Mouse (Mus musculus): Measurements from ENCODE around the gene Ramac. TPM values are rescaled to one million over a fixed set of nuclear protein-coding genes. Genes with fewer than 3 reads are reported as not detected.

The Ramac gene
- polyA plus RNA-seq, 1 experiment: 40.6 TPM

- TF ChIP-seq POLR2A (IDR thresholded peaks at IDR 0.05; ENCODE audit: insufficient read depth, low read length): no peak
- TF ChIP-seq CTCF (IDR thresholded peaks at IDR 0.05; ENCODE audit: low read depth, low read length): no peak
- TF ChIP-seq EP300 (IDR thresholded peaks at IDR 0.05; ENCODE audit: insufficient read depth, low read depth, low read length): no peak
- Histone ChIP-seq H3K9ac (ENCODE audit: low read depth, poor library complexity, severe bottlenecking) (no peak overlapping the region), H3K4me3 (ENCODE audit: low read depth, low read length) (no peak overlapping the region), H3K36me3 (ENCODE audit: control insufficient read depth, insufficient read depth, low read length, poor library complexity, severe bottlenecking) (no peaks in the 10 kb centered on the region), H3K4me1 (ENCODE audit: control insufficient read depth, insufficient read depth, low read length) (no peaks in the 10 kb centered on the region), H3K27me3 (ENCODE audit: control insufficient read depth, insufficient read depth, low read length, poor library complexity, severe bottlenecking) (no peaks in the 10 kb centered on the region), H3K9me3 (replicated peaks; ENCODE audit: control insufficient read depth, insufficient read depth, low read length, poor library complexity, severe bottlenecking) (no peaks in the 10 kb centered on the region), H3K27ac (ENCODE audit: insufficient read depth, low read length) (no peak overlapping the region)
Measured at GRCm38 (mm10) chr7:81725986-81726727, 36.6 kb upstream of the Ramac start.

GRCm38 (mm10) chr7:81726728-81727005 is 36.1 kb upstream of the Ramac start:
- no peaks in the 10 kb centered on the region for H3K9me3 ChIP-seq (replicated peaks; ENCODE audit: control insufficient read depth, insufficient read depth, low read length, poor library complexity, severe bottlenecking)
- no peaks in the 10 kb centered on the region for H3K36me3 ChIP-seq (ENCODE audit: control insufficient read depth, insufficient read depth, low read length, poor library complexity, severe bottlenecking)
- no peaks in the 10 kb centered on the region for H3K4me1 ChIP-seq (ENCODE audit: control insufficient read depth, insufficient read depth, low read length)
- no peak overlapping the region for H3K27ac ChIP-seq (ENCODE audit: insufficient read depth, low read length)
- H3K9ac ChIP-seq (ENCODE audit: low read depth, poor library complexity, severe bottlenecking): no peak overlapping the region
- H3K27me3 ChIP-seq (ENCODE audit: control insufficient read depth, insufficient read depth, low read length, poor library complexity, severe bottlenecking): no peaks in the 10 kb centered on the region
- TF ChIP-seq POLR2A (IDR thresholded peaks at IDR 0.05; ENCODE audit: insufficient read depth, low read length): no peak
- no peak for TF ChIP-seq EP300 (IDR thresholded peaks at IDR 0.05; ENCODE audit: insufficient read depth, low read depth, low read length)
- TF ChIP-seq CTCF (IDR thresholded peaks at IDR 0.05; ENCODE audit: low read depth, low read length): no peak
- H3K4me3 ChIP-seq (ENCODE audit: low read depth, low read length): no peak overlapping the region

DNA sequence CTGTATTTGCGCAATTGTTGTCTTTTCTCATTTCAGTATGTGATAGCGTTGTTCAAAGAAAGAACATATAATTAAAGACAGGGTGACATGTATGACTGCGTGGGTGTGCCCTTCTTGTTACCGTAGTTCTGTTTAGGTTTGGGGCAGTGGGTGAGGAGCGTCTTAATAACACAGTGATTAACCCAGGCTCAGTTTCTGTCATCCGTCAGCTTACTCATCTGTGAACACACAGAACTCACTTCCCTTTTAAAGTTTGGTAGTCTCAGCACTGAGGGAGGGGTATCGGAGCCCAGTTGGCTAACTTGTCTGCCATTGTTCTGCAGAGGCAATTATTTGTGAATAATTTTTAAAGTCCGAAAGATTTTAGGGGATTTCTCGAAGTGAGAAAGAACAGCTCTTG is 35.0 kb upstream of the Ramac start:
- H3K9me3 ChIP-seq (replicated peaks; ENCODE audit: control insufficient read depth, insufficient read depth, low read length, poor library complexity, severe bottlenecking): no peaks in the 10 kb centered on the region
- no peak overlapping the region for H3K9ac ChIP-seq (ENCODE audit: low read depth, poor library complexity, severe bottlenecking)
- no peak for TF ChIP-seq EP300 (IDR thresholded peaks at IDR 0.05; ENCODE audit: insufficient read depth, low read depth, low read length)
- no peak for TF ChIP-seq CTCF (IDR thresholded peaks at IDR 0.05; ENCODE audit: low read depth, low read length)
- TF ChIP-seq POLR2A (IDR thresholded peaks at IDR 0.05; ENCODE audit: insufficient read depth, low read length): no peak
- H3K4me1 ChIP-seq (ENCODE audit: control insufficient read depth, insufficient read depth, low read length): no peaks in the 10 kb centered on the region
- no peak overlapping the region for H3K4me3 ChIP-seq (ENCODE audit: low read depth, low read length)
- no peak overlapping the region for H3K27ac ChIP-seq (ENCODE audit: insufficient read depth, low read length)
- H3K27me3 ChIP-seq (ENCODE audit: control insufficient read depth, insufficient read depth, low read length, poor library complexity, severe bottlenecking): no peaks in the 10 kb centered on the region
- H3K36me3 ChIP-seq (ENCODE audit: control insufficient read depth, insufficient read depth, low read length, poor library complexity, severe bottlenecking): no peaks in the 10 kb centered on the region

DNA sequence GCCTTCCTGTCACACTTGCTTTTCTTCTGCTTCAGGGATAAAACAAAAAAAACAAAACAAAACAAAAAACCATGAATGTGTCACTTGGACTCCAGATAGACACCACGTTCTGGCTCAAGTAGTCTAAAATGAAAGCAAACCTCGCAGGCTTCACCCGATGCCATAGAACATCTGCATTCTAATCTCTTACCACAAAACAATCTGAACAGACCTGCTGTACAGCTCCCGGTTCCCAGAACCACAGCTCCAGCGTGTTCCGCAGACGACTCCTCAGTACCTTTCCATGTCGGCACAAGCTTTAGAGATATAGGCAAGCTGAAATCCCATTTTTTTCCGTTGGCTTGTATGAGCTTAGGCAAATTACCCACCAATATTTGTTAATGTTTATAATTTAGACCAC is 32.9 kb upstream of the Ramac start:
- TF ChIP-seq EP300 (IDR thresholded peaks at IDR 0.05; ENCODE audit: insufficient read depth, low read depth, low read length) (no peak), POLR2A (IDR thresholded peaks at IDR 0.05; ENCODE audit: insufficient read depth, low read length) (no peak), CTCF (IDR thresholded peaks at IDR 0.05; ENCODE audit: low read depth, low read length) (no peak)
- H3K9me3 ChIP-seq (replicated peaks; ENCODE audit: control insufficient read depth, insufficient read depth, low read length, poor library complexity, severe bottlenecking): no peaks in the 10 kb centered on the region
- no peak overlapping the region for H3K4me3 ChIP-seq (ENCODE audit: low read depth, low read length)
- no peak overlapping the region for H3K27ac ChIP-seq (ENCODE audit: insufficient read depth, low read length)
- H3K36me3 ChIP-seq (ENCODE audit: control insufficient read depth, insufficient read depth, low read length, poor library complexity, severe bottlenecking): no peaks in the 10 kb centered on the region
- no peak overlapping the region for H3K9ac ChIP-seq (ENCODE audit: low read depth, poor library complexity, severe bottlenecking)
- no peaks in the 10 kb centered on the region for H3K4me1 ChIP-seq (ENCODE audit: control insufficient read depth, insufficient read depth, low read length)
- H3K27me3 ChIP-seq (ENCODE audit: control insufficient read depth, insufficient read depth, low read length, poor library complexity, severe bottlenecking): no peaks in the 10 kb centered on the region

GRCm38 (mm10) chr7:81731181-81731651 is 31.5 kb upstream of the Ramac start:
- H3K9me3 ChIP-seq (replicated peaks; ENCODE audit: control insufficient read depth, insufficient read depth, low read length, poor library complexity, severe bottlenecking): no peaks in the 10 kb centered on the region
- no peak overlapping the region for H3K4me3 ChIP-seq (ENCODE audit: low read depth, low read length)
- no peaks in the 10 kb centered on the region for H3K27me3 ChIP-seq (ENCODE audit: control insufficient read depth, insufficient read depth, low read length, poor library complexity, severe bottlenecking)
- TF ChIP-seq CTCF (IDR thresholded peaks at IDR 0.05; ENCODE audit: low read depth, low read length) (no peak), EP300 (IDR thresholded peaks at IDR 0.05; ENCODE audit: insufficient read depth, low read depth, low read length) (no peak), POLR2A (IDR thresholded peaks at IDR 0.05; ENCODE audit: insufficient read depth, low read length) (no peak)
- no peaks in the 10 kb centered on the region for H3K4me1 ChIP-seq (ENCODE audit: control insufficient read depth, insufficient read depth, low read length)
- no peaks in the 10 kb centered on the region for H3K36me3 ChIP-seq (ENCODE audit: control insufficient read depth, insufficient read depth, low read length, poor library complexity, severe bottlenecking)
- H3K9ac ChIP-seq (ENCODE audit: low read depth, poor library complexity, severe bottlenecking): no peak overlapping the region
- no peak overlapping the region for H3K27ac ChIP-seq (ENCODE audit: insufficient read depth, low read length)

GRCm38 (mm10) chr7:81732183-81733089 is 30.3 kb upstream of the Ramac start:
- TF ChIP-seq POLR2A (IDR thresholded peaks at IDR 0.05; ENCODE audit: insufficient read depth, low read length): no peak
- TF ChIP-seq CTCF (IDR thresholded peaks at IDR 0.05; ENCODE audit: low read depth, low read length): no peak
- no peak for TF ChIP-seq EP300 (IDR thresholded peaks at IDR 0.05; ENCODE audit: insufficient read depth, low read depth, low read length)
- H3K9me3 ChIP-seq (replicated peaks; ENCODE audit: control insufficient read depth, insufficient read depth, low read length, poor library complexity, severe bottlenecking): no peaks in the 10 kb centered on the region
- no peaks in the 10 kb centered on the region for H3K36me3 ChIP-seq (ENCODE audit: control insufficient read depth, insufficient read depth, low read length, poor library complexity, severe bottlenecking)
- no peaks in the 10 kb centered on the region for H3K27me3 ChIP-seq (ENCODE audit: control insufficient read depth, insufficient read depth, low read length, poor library complexity, severe bottlenecking)
- no peak overlapping the region for H3K27ac ChIP-seq (ENCODE audit: insufficient read depth, low read length)
- H3K9ac ChIP-seq (ENCODE audit: low read depth, poor library complexity, severe bottlenecking): no peak overlapping the region
- H3K4me1 ChIP-seq (ENCODE audit: control insufficient read depth, insufficient read depth, low read length): no peaks in the 10 kb centered on the region
- H3K4me3 ChIP-seq (ENCODE audit: low read depth, low read length): no peak overlapping the region
